Mouse (Mus musculus): ENCODE data around the gene Apmap. TPM values are rescaled to one million over a fixed set of nuclear protein-coding genes. Genes with fewer than 3 reads are reported as not detected.

Gene Apmap
- polyA plus RNA-seq, 1 experiment = 31.2 TPM

- no peak for TF ChIP-seq CTCF (IDR thresholded peaks at IDR 0.05; ENCODE audit: control insufficient read depth, insufficient read depth, insufficient replicate concordance, low read depth, low read length)
- no peak for TF ChIP-seq POLR2A (IDR thresholded peaks at IDR 0.05; ENCODE audit: control insufficient read depth, low read depth, low read length)
- Histone ChIP-seq H3K27ac (ENCODE audit: control insufficient read depth, insufficient read depth, low read depth, low read length) (no peak overlapping the region), H3K36me3 (ENCODE audit: control insufficient read depth, insufficient read depth, low read length) (no peaks in the 10 kb centered on the region), H3K27me3 (ENCODE audit: control insufficient read depth, insufficient read depth, low read length) (no peaks in the 10 kb centered on the region), H3K4me3 (ENCODE audit: control insufficient read depth, low read depth, low read length) (no peak overlapping the region), H3K4me1 (ENCODE audit: control insufficient read depth, insufficient read depth, low read length) (no peaks in the 10 kb centered on the region)
Measured at GRCm38 (mm10) chr2:150637702-150638369, 29.5 kb upstream of the Apmap start.

GRCm38 (mm10) chr2:150635877-150636446, 27.6 kb upstream of the Apmap start:
- Histone ChIP-seq H3K27me3 (ENCODE audit: control insufficient read depth, insufficient read depth, low read length) (no peaks in the 10 kb centered on the region), H3K4me3 (ENCODE audit: control insufficient read depth, low read depth, low read length) (no peak overlapping the region), H3K36me3 (ENCODE audit: control insufficient read depth, insufficient read depth, low read length) (no peaks in the 10 kb centered on the region), H3K27ac (ENCODE audit: control insufficient read depth, insufficient read depth, low read depth, low read length) (no peak overlapping the region), H3K4me1 (ENCODE audit: control insufficient read depth, insufficient read depth, low read length) (no peaks in the 10 kb centered on the region)
- TF ChIP-seq POLR2A (IDR thresholded peaks at IDR 0.05; ENCODE audit: control insufficient read depth, low read depth, low read length) (no peak), CTCF (IDR thresholded peaks at IDR 0.05; ENCODE audit: control insufficient read depth, insufficient read depth, insufficient replicate concordance, low read depth, low read length) (no peak)

- no peak overlapping the region for H3K27ac ChIP-seq (ENCODE audit: control insufficient read depth, insufficient read depth, low read depth, low read length)
- H3K4me1 ChIP-seq (ENCODE audit: control insufficient read depth, insufficient read depth, low read length) = no peaks in the 10 kb centered on the region
- TF ChIP-seq CTCF (IDR thresholded peaks at IDR 0.05; ENCODE audit: control insufficient read depth, insufficient read depth, insufficient replicate concordance, low read depth, low read length) (no peak), POLR2A (IDR thresholded peaks at IDR 0.05; ENCODE audit: control insufficient read depth, low read depth, low read length) (no peak)
Measured at GRCm38 (mm10) chr2:150629255-150629654, 20.9 kb upstream of the Apmap start.

GRCm38 (mm10) chr2:150627140-150627539, 18.8 kb upstream of the Apmap start:
- Histone ChIP-seq H3K36me3 (ENCODE audit: control insufficient read depth, insufficient read depth, low read length) (no peaks in the 10 kb centered on the region), H3K4me3 (ENCODE audit: control insufficient read depth, low read depth, low read length) (no peak overlapping the region), H3K27ac (ENCODE audit: control insufficient read depth, insufficient read depth, low read depth, low read length) (no peak overlapping the region), H3K4me1 (ENCODE audit: control insufficient read depth, insufficient read depth, low read length) (no peaks in the 10 kb centered on the region), H3K27me3 (ENCODE audit: control insufficient read depth, insufficient read depth, low read length) (no peaks in the 10 kb centered on the region)
- TF ChIP-seq CTCF (IDR thresholded peaks at IDR 0.05; ENCODE audit: control insufficient read depth, insufficient read depth, insufficient replicate concordance, low read depth, low read length) = no peak
- no peak for TF ChIP-seq POLR2A (IDR thresholded peaks at IDR 0.05; ENCODE audit: control insufficient read depth, low read depth, low read length)

More at GRCm38 (mm10) chr2:150629255-150629654, 20.9 kb upstream of the Apmap start:
- Histone ChIP-seq H3K27me3 (ENCODE audit: control insufficient read depth, insufficient read depth, low read length) (no peaks in the 10 kb centered on the region), H3K36me3 (ENCODE audit: control insufficient read depth, insufficient read depth, low read length) (no peaks in the 10 kb centered on the region), H3K4me3 (ENCODE audit: control insufficient read depth, low read depth, low read length) (no peak overlapping the region)

GRCm38 (mm10) chr2:150624926-150625325, 16.6 kb upstream of the Apmap start:
- Histone ChIP-seq H3K27me3 (ENCODE audit: control insufficient read depth, insufficient read depth, low read length) (no peaks in the 10 kb centered on the region), H3K4me3 (ENCODE audit: control insufficient read depth, low read depth, low read length) (no peak overlapping the region), H3K4me1 (ENCODE audit: control insufficient read depth, insufficient read depth, low read length) (no peaks in the 10 kb centered on the region), H3K27ac (ENCODE audit: control insufficient read depth, insufficient read depth, low read depth, low read length) (no peak overlapping the region), H3K36me3 (ENCODE audit: control insufficient read depth, insufficient read depth, low read length) (no peaks in the 10 kb centered on the region)
- TF ChIP-seq CTCF (IDR thresholded peaks at IDR 0.05; ENCODE audit: control insufficient read depth, insufficient read depth, insufficient replicate concordance, low read depth, low read length) (no peak), POLR2A (IDR thresholded peaks at IDR 0.05; ENCODE audit: control insufficient read depth, low read depth, low read length) (no peak)

GRCm38 (mm10) chr2:150623957-150624356, 15.6 kb upstream of the Apmap start:
- Histone ChIP-seq H3K4me1 (ENCODE audit: control insufficient read depth, insufficient read depth, low read length) (no peaks in the 10 kb centered on the region), H3K4me3 (ENCODE audit: control insufficient read depth, low read depth, low read length) (no peak overlapping the region), H3K36me3 (ENCODE audit: control insufficient read depth, insufficient read depth, low read length) (no peaks in the 10 kb centered on the region), H3K27ac (ENCODE audit: control insufficient read depth, insufficient read depth, low read depth, low read length) (no peak overlapping the region), H3K27me3 (ENCODE audit: control insufficient read depth, insufficient read depth, low read length) (no peaks in the 10 kb centered on the region)
- TF ChIP-seq CTCF (IDR thresholded peaks at IDR 0.05; ENCODE audit: control insufficient read depth, insufficient read depth, insufficient replicate concordance, low read depth, low read length) (no peak), POLR2A (IDR thresholded peaks at IDR 0.05; ENCODE audit: control insufficient read depth, low read depth, low read length) (no peak)

- TF ChIP-seq CTCF (IDR thresholded peaks at IDR 0.05; ENCODE audit: control insufficient read depth, insufficient read depth, insufficient replicate concordance, low read depth, low read length) (no peak), POLR2A (IDR thresholded peaks at IDR 0.05; ENCODE audit: control insufficient read depth, low read depth, low read length) (no peak)
- Histone ChIP-seq H3K27ac (ENCODE audit: control insufficient read depth, insufficient read depth, low read depth, low read length) (no peak overlapping the region), H3K4me1 (ENCODE audit: control insufficient read depth, insufficient read depth, low read length) (no peaks in the 10 kb centered on the region), H3K4me3 (ENCODE audit: control insufficient read depth, low read depth, low read length) (no peak overlapping the region), H3K27me3 (ENCODE audit: control insufficient read depth, insufficient read depth, low read length) (no peaks in the 10 kb centered on the region), H3K36me3 (ENCODE audit: control insufficient read depth, insufficient read depth, low read length) (no peaks in the 10 kb centered on the region)
Measured at GRCm38 (mm10) chr2:150621698-150622097, 13.3 kb upstream of the Apmap start.
